Comparison of ENCODE assay signal across 8 mouse cellular contexts in genomic region chr4:142179531-142179930, GRCm38 (mm10). TPM values are rescaled to one million over a fixed set of nuclear protein-coding genes. Genes with fewer than 3 reads are reported as not detected.
DNase-seq lines count a peak whose midpoint lies in the region; ATAC-seq and TF ChIP-seq lines count a peak whose summit lies in the region.

No protein-coding gene starts in this region.

- intact Hi-C loops in left cerebral cortex, postnatal 14 days (cut with DNase I) = no loop called here

- 31% methylated on average over 13 of the region's 13 CpGs for WGBS in kidney, embryonic 14.5 days
- 82% methylated on average over 13 of the region's 13 CpGs for whole genome bisulfite sequencing in midbrain, embryonic 12.5 days

- TF ChIP-seq POLR2A in brain, embryonic 14.5 days (IDR thresholded peaks at IDR 0.05; ENCODE audit: borderline replicate concordance, extremely low read depth, insufficient read depth, insufficient read length, poor library complexity, severe bottlenecking) = no peak

- no peak overlapping the region for H3K4me3 ChIP-seq in kidney, embryonic 14.5 days (ENCODE audit: low read length)
- no peak overlapping the region for H3K4me3 ChIP-seq in midbrain, embryonic 12.5 days

- no peak overlapping the region for H3K9ac ChIP-seq in kidney, embryonic 14.5 days (ENCODE audit: low read depth, low read length)
- H3K9ac ChIP-seq in midbrain, embryonic 12.5 days (replicated peaks) = no peak overlapping the region

- peak; percentile 21; the same call in 1 of the 2 replicates for ATAC-seq in kidney, embryonic 14.5 days (ENCODE audit: low FRiP score, low TSS enrichment)
- no peak for ATAC-seq in midbrain, embryonic 12.5 days (ENCODE audit: low FRiP score, low read depth)
- no peak for ATAC-seq in inflammation-experienced regulatory T-cells, adult 6 months

- TF ChIP-seq CTCF in brain, embryonic 14.5 days (IDR thresholded peaks at IDR 0.05; ENCODE audit: borderline replicate concordance, extremely low read depth, insufficient read depth, insufficient read length) = no peak

- no peaks in the 10 kb centered on the region for H3K36me3 ChIP-seq in kidney, embryonic 14.5 days (ENCODE audit: control insufficient read depth, insufficient read depth, low read length)
- no peaks in the 10 kb centered on the region for H3K36me3 ChIP-seq in midbrain, embryonic 12.5 days

- peak overlapping the region; percentile 73 for H3K27ac ChIP-seq in kidney, embryonic 14.5 days (ENCODE audit: low read depth, low read length)
- H3K27ac ChIP-seq in midbrain, embryonic 12.5 days (replicated peaks) = 0 out of 2 replicates have a peak overlapping the region, but pooled peaks have one; percentile 25

- H3K4me2 ChIP-seq in kidney, embryonic 14.5 days (replicated peaks; ENCODE audit: low read depth, low read length) = no peak overlapping the region
- H3K4me2 ChIP-seq in midbrain, embryonic 12.5 days (replicated peaks) = no peak overlapping the region

- no peaks in the 10 kb centered on the region for H3K27me3 ChIP-seq in kidney, embryonic 14.5 days (ENCODE audit: control insufficient read depth, insufficient read depth, low read length)
- no peaks in the 10 kb centered on the region for H3K27me3 ChIP-seq in midbrain, embryonic 12.5 days

- peaks cover 43% of the 10 kb centered on the region for H3K4me1 ChIP-seq in kidney, embryonic 14.5 days (ENCODE audit: control insufficient read depth, insufficient read depth, low read length)
- H3K4me1 ChIP-seq in midbrain, embryonic 12.5 days = peaks cover 9% of the 10 kb centered on the region; the same call in 1 of the 2 replicates

- H3K9me3 ChIP-seq in kidney, embryonic 14.5 days (ENCODE audit: control insufficient read depth, low read length) = no peaks in the 10 kb centered on the region; the same call in 1 of the 2 replicates
- no peaks in the 10 kb centered on the region for H3K9me3 ChIP-seq in midbrain, embryonic 12.5 days

- DNase-seq in left cerebral cortex, postnatal 14 days (ENCODE audit: low spot score in 2 of 2) = peak; percentile 33 to 56
- DNase-seq in left cerebral cortex, adult 8-10 months (ENCODE audit: low spot score in 2 of 2) = no peak
- DNase-seq in brain, embryonic 14.5 days (ENCODE audit: low read depth) = peak; percentile 89
- DNase-seq in heart, adult 9 months (ENCODE audit: low spot score in 2 of 2) = peak; percentile 72 to 76
- DNase-seq in c-Kit-positive CD71-positive TER-119-positive erythroid progenitor cells, embryonic 14.5 days (ENCODE audit: low spot score) = no peak

RNA-seq across cellular contexts. Expression of gene Kazn, which starts 59.7 kb away (rescaled TPM):
- 10 to 100 TPM; 77.5 to 81.5 TPM for total RNA-seq in left cerebral cortex, postnatal 14 days (2021)
- 100 to 1,000 TPM in 2 of 4 experiments, 10 to 100 TPM in 2; 91.5 to 107 (median 100) TPM for total RNA-seq in left cerebral cortex, adult 8-10 months (2022)
- polyA plus RNA-seq in brain, embryonic 14.5 days (2012; rRNA removed) = 38.3 and 61.2 TPM in 2 replicates
- 11.3 and 12.9 TPM in 2 replicates for polyA plus RNA-seq in kidney, embryonic 14.5 days (2014; fragmentation: Nextera tagmentation; extraction: Ambion mirVana)
- 20.9 and 22.0 TPM in 2 replicates for polyA plus RNA-seq in midbrain, embryonic 12.5 days (2016; fragmentation: Nextera tagmentation; extraction: Ambion mirVana)
- polyA plus RNA-seq in inflammation-experienced regulatory T-cells, adult 6 months (2017; shearing (Covaris generic)) = not detected

Comparison
In these comparisons a context has a peak if more than half of its experiments do, and no peak if none do; other contexts are left out.
1. DNase-seq: peak in left cerebral cortex, postnatal 14 days (2 of 2), brain, embryonic 14.5 days (single experiment) and heart, adult 9 months (2 of 2); none in left cerebral cortex, adult 8-10 months (0 of 2) and c-Kit-positive CD71-positive TER-119-positive erythroid progenitor cells, embryonic 14.5 days (single experiment).
2. RNA of gene Kazn, which starts 59.7 kb away (polyA plus RNA-seq): 38.3 to 61.2 TPM in brain, embryonic 14.5 days, 20.9 to 22.0 TPM in midbrain, embryonic 12.5 days and 11.3 to 12.9 TPM in kidney, embryonic 14.5 days; not detected in inflammation-experienced regulatory T-cells, adult 6 months; every median in the first group is over 10 times any median in the second.